Mouse (Mus musculus): ENCODE results near the gene Cntd1. TPM values are rescaled to one million over a fixed set of nuclear protein-coding genes. Genes with fewer than 3 reads are reported as not detected.

The Cntd1 gene
- total and polyA plus RNA-seq, 3 experiments: 0.96 to 2.5 (median 0.98) TPM

DNA sequence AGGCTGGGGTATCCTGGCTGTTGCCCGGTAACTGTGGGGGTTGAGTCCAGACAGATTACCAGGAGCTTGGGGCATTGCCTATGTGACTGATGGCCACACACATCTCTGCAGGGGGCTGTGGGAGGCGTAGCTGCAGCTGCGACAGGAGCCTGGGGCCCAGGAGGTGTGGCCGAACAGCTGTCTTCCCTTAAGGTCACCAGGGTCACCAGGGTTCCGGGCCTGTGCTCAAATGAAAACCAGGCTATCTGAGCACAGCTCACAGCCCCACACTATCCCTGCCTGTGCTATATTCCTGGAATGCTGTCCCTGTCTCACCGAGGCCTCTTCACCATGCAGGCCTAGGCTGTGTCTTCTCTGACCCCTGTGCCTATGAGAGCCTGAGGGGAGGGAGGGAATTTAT, 55.7 kb downstream of the Cntd1 start:
- no peak overlapping the region for H3K4me3 ChIP-seq (replicated peaks in 1 of 3; ENCODE audit: low read depth in 2 of 3, low read length in 2 of 3, poor library complexity in 1 of 3)
- H3K4me2 ChIP-seq (ENCODE audit: insufficient read depth, low read depth, poor library complexity, severe bottlenecking): no peak overlapping the region
- peaks cover 3 to 18% of the 10 kb centered on the region in 2 experiments; a peak in 2 of 4 replicates for H3K4me1 ChIP-seq (ENCODE audit: control insufficient read depth in 1 of 2, insufficient read depth in 2 of 2)
- no peak overlapping the region for H3K27ac ChIP-seq (ENCODE audit: insufficient read depth, low read depth)
- H3K36me3 ChIP-seq (replicated peaks in 1 of 2; ENCODE audit: control insufficient read depth in 1 of 2, insufficient read depth in 1 of 2, low read length in 1 of 2): peaks cover 0 to 41% of the 10 kb centered on the region in 2 experiments
- no peak overlapping the region for H3K9ac ChIP-seq (ENCODE audit: insufficient read depth, low read depth)
- dilution Hi-C loops (cut with MboI; ENCODE audit: extremely low pct_ligation_motif_present, extremely low pct_unique_long_range_greater_than_20kb, low sequenced_read_pairs): no loop called here
- in situ Hi-C loops (cut with MboI; ENCODE audit: low pct_ligation_motif_present, low pct_unique_long_range_greater_than_20kb, low sequenced_read_pairs): loop anchor here (10.0 kb wide), 1 partner anchor 60 kb away; no protein-coding TSS in a partner anchor
- H3K9me3 ChIP-seq (replicated peaks; ENCODE audit: low read length): no peaks in the 10 kb centered on the region
- no peak for DNase-seq (ENCODE audit: extremely low read depth)
- TF ChIP-seq ZMIZ1 (IDR thresholded peaks at IDR 0.05; ENCODE audit: low read depth, low read length) (no peak), USF1 (IDR thresholded peaks at IDR 0.05; ENCODE audit: low read depth, low read length) (no peak), PAX5 (IDR thresholded peaks at IDR 0.05; ENCODE audit: low read length) (no peak), ETS1 (conservative IDR thresholded peaks at IDR 0.05; ENCODE audit: low read depth, low read length) (no peak), SMC3 (IDR thresholded peaks at IDR 0.05; ENCODE audit: low read depth, low read length) (no peak), ELF1 (IDR thresholded peaks at IDR 0.05; ENCODE audit: low read depth, low read length) (no peak), RAD21 (IDR thresholded peaks at IDR 0.05; ENCODE audit: low read depth, low read length) (no peak), E2F4 (IDR thresholded peaks at IDR 0.05; ENCODE audit: insufficient replicate concordance, low read depth, low read length) (no peak), POLR2AphosphoS2 (IDR thresholded peaks at IDR 0.05; ENCODE audit: low read depth, low read length) (no peak), KAT2A (IDR thresholded peaks at IDR 0.05; ENCODE audit: insufficient replicate concordance, low read length) (no peak), USF2 (conservative IDR thresholded peaks at IDR 0.05; ENCODE audit: low read depth, low read length) (no peak), TBP (conservative IDR thresholded peaks at IDR 0.05; ENCODE audit: low read depth, low read length) (no peak), SIN3A (IDR thresholded peaks at IDR 0.05; ENCODE audit: low read length) (no peak), ZC3H11A (IDR thresholded peaks at IDR 0.05; ENCODE audit: low read depth, low read length) (no peak)
- no peaks in the 10 kb centered on the region for H3K27me3 ChIP-seq (replicated peaks)
- no peaks in the 10 kb centered on the region for H3K79me2 ChIP-seq (replicated peaks; ENCODE audit: control insufficient read depth, extremely low read depth, insufficient read depth, poor library complexity, severe bottlenecking)

GRCm38 (mm10) chr11:101335685-101336084, 56.9 kb downstream of the Cntd1 start:
- H3K27me3 ChIP-seq (replicated peaks): no peaks in the 10 kb centered on the region
- no peak overlapping the region for H3K27ac ChIP-seq (ENCODE audit: insufficient read depth, low read depth)
- TF ChIP-seq CTCF (conservative IDR thresholded peaks at IDR 0.05 in 1 of 2, IDR thresholded peaks at IDR 0.05 in 1 of 2; ENCODE audit: low read depth in 2 of 2, low read length in 2 of 2) (peak in 1 of 2 experiments; percentile 50; a peak in 2 of 4 replicates), PAX5 (IDR thresholded peaks at IDR 0.05; ENCODE audit: low read length) (no peak), SMC3 (IDR thresholded peaks at IDR 0.05; ENCODE audit: low read depth, low read length) (peak; percentile 41)
- H3K79me2 ChIP-seq (replicated peaks; ENCODE audit: control insufficient read depth, extremely low read depth, insufficient read depth, poor library complexity, severe bottlenecking): no peaks in the 10 kb centered on the region
- in situ Hi-C loops (cut with MboI; ENCODE audit: low pct_ligation_motif_present, low pct_unique_long_range_greater_than_20kb, low sequenced_read_pairs): loop anchor here (10.0 kb wide), 1 partner anchor 59 kb away; no protein-coding TSS in a partner anchor
- H3K36me3 ChIP-seq (replicated peaks in 1 of 2; ENCODE audit: control insufficient read depth in 1 of 2, insufficient read depth in 1 of 2, low read length in 1 of 2): peaks cover 0 to 37% of the 10 kb centered on the region in 2 experiments
- no peak overlapping the region for H3K9ac ChIP-seq (ENCODE audit: insufficient read depth, low read depth)
- H3K4me1 ChIP-seq (ENCODE audit: control insufficient read depth in 1 of 2, insufficient read depth in 2 of 2): peaks cover 3 to 18% of the 10 kb centered on the region in 2 experiments; a peak in 2 of 4 replicates
- dilution Hi-C loops (cut with MboI; ENCODE audit: extremely low pct_ligation_motif_present, extremely low pct_unique_long_range_greater_than_20kb, low sequenced_read_pairs): no loop called here
- H3K4me3 ChIP-seq (replicated peaks in 1 of 3; ENCODE audit: low read depth in 2 of 3, low read length in 2 of 3, poor library complexity in 1 of 3): no peak overlapping the region
- H3K4me2 ChIP-seq (ENCODE audit: insufficient read depth, low read depth, poor library complexity, severe bottlenecking): no peak overlapping the region
- H3K9me3 ChIP-seq (replicated peaks; ENCODE audit: low read length): no peaks in the 10 kb centered on the region
- DNase-seq (ENCODE audit: extremely low read depth): no peak
